Mouse (Mus musculus): ENCODE measurements around the gene Scd4. TPM values are rescaled to one million over a fixed set of nuclear protein-coding genes. Genes with fewer than 3 reads are reported as not detected.

Scd4 gene
- polyA plus RNA-seq (2016; fragmentation: Nextera tagmentation; extraction: Ambion mirVana) = 0.04 TPM in 1 of 2 replicates, not detected in the other

DNA sequence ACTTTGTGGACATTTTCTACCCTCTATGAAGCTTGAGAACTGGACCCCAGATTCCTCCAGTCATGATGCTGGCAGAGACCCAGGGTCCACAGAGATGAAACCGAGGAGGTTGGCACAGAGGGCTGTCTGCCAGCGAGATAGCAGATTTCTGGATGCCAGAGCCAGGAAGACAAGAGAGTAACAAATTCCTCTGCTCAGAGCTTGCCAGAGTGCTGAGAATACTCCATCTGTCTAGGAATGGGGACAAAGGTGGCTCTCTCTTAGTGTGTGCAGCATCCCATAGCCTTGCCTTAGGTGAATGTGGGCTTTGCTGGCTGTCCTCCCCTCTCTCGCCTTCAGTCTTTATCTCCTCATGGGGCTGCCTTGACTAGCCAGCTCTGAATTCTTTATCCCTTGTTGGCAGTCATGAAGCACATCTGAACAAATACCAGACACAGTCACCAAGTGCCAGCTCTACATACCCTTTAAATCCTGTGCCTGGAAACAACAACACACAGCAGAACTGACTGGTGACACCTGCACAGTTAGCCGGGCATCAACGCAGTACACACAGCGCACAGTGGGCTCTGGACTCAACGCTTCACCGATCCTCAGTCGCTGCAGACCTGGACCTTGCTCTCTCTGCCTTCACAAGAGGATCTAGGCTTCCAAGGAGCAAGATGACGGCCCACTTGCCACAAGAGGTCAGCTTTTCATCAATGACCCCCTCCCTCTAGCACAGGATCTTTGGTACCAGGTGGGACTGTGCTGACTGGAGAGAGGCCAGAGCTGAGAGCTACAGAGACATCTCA, at the start of gene Scd4:
Gene Scd4 (plus strand): TSS at position 260 of the 791 bp plus-strand sequence.
- Histone ChIP-seq H3K9me3 (replicated peaks) (no peaks in the 10 kb centered on the region), H3K4me3 (no peak within 1 kb of the TSS)

GRCm38 (mm10) chr19:44283157-44284024, 49.5 kb upstream of the Scd4 start:
- WGBS (ENCODE audit: insufficient replicate concordance) = 33% methylated on average over 15 of the region's 15 CpGs
- no peaks in the 10 kb centered on the region for H3K9me3 ChIP-seq (replicated peaks)
- H3K4me1 ChIP-seq = peaks cover 82% of the 10 kb centered on the region
- H3K4me3 ChIP-seq = peak overlapping the region; percentile 63
- no peaks in the 10 kb centered on the region for H3K27me3 ChIP-seq (replicated peaks)
- H3K9ac ChIP-seq = peak overlapping the region; percentile 75
- peak; percentile 7 for ATAC-seq
- H3K27ac ChIP-seq = peak overlapping the region; percentile 91
- H3K4me2 ChIP-seq = peak overlapping the region; percentile 95
- no peaks in the 10 kb centered on the region for H3K36me3 ChIP-seq

More for the DNA sequence above, at the start of gene Scd4:
- no peak within 1 kb of the TSS for H3K27ac ChIP-seq
- no peaks in the 10 kb centered on the region for H3K4me1 ChIP-seq
- H3K9ac ChIP-seq = no peak within 1 kb of the TSS
- peaks cover 6% of the 10 kb centered on the region; the same call in 1 of the 2 replicates for H3K27me3 ChIP-seq (replicated peaks)
- H3K36me3 ChIP-seq = no peaks in the 10 kb centered on the region
- 72% methylated on average over 10 of the region's 10 CpGs for WGBS (ENCODE audit: insufficient replicate concordance)
- H3K4me2 ChIP-seq = no peak within 1 kb of the TSS
- ATAC-seq = no peak

- H3K27me3 ChIP-seq (replicated peaks) = no peaks in the 10 kb centered on the region
- peak overlapping the region; percentile 63 for H3K4me3 ChIP-seq
- peak; percentile 98 for ATAC-seq
- peak overlapping the region; percentile 95 for H3K4me2 ChIP-seq
- peak overlapping the region; percentile 75 for H3K9ac ChIP-seq
- peak overlapping the region; percentile 91 for H3K27ac ChIP-seq
- no peaks in the 10 kb centered on the region for H3K36me3 ChIP-seq
- H3K4me1 ChIP-seq = peaks cover 84% of the 10 kb centered on the region
- no peaks in the 10 kb centered on the region for H3K9me3 ChIP-seq (replicated peaks)
- WGBS (ENCODE audit: insufficient replicate concordance) = under 1% methylated on average over 38 of the region's 38 CpGs
These were observed 48.7 kb upstream of the Scd4 start for GRCm38 (mm10) chr19:44284025-44284695.

DNA sequence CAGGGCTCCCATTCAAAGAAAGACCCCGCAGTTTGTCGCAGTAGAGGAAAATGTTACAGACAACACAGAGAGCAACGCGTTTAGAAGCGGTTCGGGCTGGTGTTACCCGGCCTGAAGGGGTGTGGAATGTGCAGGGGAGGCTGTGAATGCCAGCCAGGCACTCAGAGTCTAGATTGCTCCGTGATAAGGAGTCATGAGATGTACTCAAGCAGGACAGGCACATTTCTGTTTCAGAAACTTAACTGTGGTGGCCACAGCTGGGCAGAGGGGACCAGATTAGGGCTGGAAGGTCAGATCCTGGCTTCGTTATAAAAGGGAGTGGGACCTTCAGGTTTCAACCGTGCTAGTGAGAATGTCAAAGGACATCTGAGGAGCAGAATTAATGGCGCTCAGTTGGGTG, 48.2 kb upstream of the Scd4 start:
- Histone ChIP-seq H3K27me3 (replicated peaks) (no peaks in the 10 kb centered on the region), H3K4me2 (peak overlapping the region; percentile 95), H3K9ac (peak overlapping the region; percentile 75), H3K27ac (peak overlapping the region; percentile 91), H3K4me3 (peak overlapping the region; percentile 63), H3K9me3 (replicated peaks) (no peaks in the 10 kb centered on the region), H3K4me1 (peaks cover 88% of the 10 kb centered on the region), H3K36me3 (no peaks in the 10 kb centered on the region)
- 3% methylated on average over 11 of the region's 11 CpGs for WGBS (ENCODE audit: insufficient replicate concordance)
- ATAC-seq = peak; percentile 42

- no peaks in the 10 kb centered on the region for H3K27me3 ChIP-seq (replicated peaks)
- no peak overlapping the region for H3K9ac ChIP-seq
- H3K36me3 ChIP-seq = no peaks in the 10 kb centered on the region
- H3K4me2 ChIP-seq = no peak overlapping the region
- 81% methylated on average over 8 of the region's 8 CpGs for WGBS (ENCODE audit: insufficient replicate concordance)
- H3K9me3 ChIP-seq (replicated peaks) = no peaks in the 10 kb centered on the region
- peak overlapping the region; percentile 57 for H3K27ac ChIP-seq
- H3K4me3 ChIP-seq = no peak overlapping the region
- peaks cover 89% of the 10 kb centered on the region for H3K4me1 ChIP-seq
- no peak for ATAC-seq
These were observed 47.3 kb upstream of the Scd4 start for GRCm38 (mm10) chr19:44285554-44285953.

DNA sequence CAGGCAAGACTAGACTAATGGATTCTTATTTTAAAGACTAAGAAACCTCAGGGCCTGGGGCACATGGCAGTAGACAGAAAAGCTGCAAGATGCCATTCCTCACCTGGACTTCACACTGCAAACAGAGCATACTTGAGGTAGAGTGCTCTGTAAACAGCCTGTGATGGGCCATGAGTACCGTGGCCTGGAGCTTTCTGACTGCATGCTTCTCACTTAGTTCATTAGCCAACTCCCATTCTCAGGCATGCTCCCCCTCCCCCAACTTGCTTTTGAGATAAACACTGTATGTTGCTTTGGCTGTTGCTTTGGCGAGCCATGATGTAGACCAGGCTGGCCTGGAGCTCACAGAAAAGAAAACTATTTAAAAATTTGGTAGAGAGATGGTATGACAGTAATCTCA, 46.8 kb upstream of the Scd4 start:
- 15% methylated on average over 2 of the region's 2 CpGs for WGBS (ENCODE audit: insufficient replicate concordance)
- Histone ChIP-seq H3K4me1 (peaks cover 88% of the 10 kb centered on the region), H3K4me3 (no peak overlapping the region), H3K9me3 (replicated peaks) (no peaks in the 10 kb centered on the region), H3K9ac (no peak overlapping the region), H3K4me2 (no peak overlapping the region), H3K27me3 (replicated peaks) (no peaks in the 10 kb centered on the region), H3K36me3 (no peaks in the 10 kb centered on the region), H3K27ac (peak overlapping the region; percentile 57)
- ATAC-seq = no peak

DNA sequence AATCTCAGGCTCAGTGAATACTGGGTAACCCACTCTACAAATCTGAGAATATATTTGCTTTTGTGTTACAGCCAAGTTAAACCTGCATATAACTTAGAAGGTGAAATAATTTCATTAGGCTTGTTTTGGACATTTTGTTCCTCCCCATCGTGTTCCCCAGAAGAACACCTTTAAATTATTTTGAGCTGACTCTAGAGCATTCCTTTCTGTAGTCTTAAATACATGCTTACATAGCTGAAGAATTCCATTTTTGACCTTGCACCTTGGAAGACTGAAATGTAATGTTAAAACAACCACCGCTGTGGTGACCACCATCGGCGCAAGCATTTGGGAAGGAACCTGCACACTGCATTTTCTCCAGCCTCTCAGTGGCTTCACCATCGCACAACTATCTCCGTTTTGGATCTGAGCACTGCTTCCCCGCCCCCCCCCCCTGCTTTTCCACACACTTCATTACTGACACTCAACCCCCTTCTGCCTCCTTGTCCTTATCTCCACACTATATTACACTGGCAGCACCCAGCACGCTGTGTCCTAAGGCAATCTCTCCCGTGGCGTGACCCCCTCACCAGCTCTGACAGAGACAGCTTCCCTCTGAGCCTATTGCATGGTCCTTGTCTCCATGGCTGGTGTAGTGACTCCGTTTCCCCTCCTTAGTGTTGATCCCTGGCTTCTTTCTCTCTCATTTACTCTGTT, 45.3 kb upstream of the Scd4 start:
- ATAC-seq = no peak
- H3K4me3 ChIP-seq = no peak overlapping the region
- peaks cover 88% of the 10 kb centered on the region for H3K4me1 ChIP-seq
- WGBS (ENCODE audit: insufficient replicate concordance) = 38% methylated on average over 11 of the region's 11 CpGs
- no peaks in the 10 kb centered on the region for H3K27me3 ChIP-seq (replicated peaks)
- no peaks in the 10 kb centered on the region for H3K36me3 ChIP-seq
- 0 out of 2 replicates have a peak overlapping the region, but pooled peaks have one; percentile 14 for H3K9ac ChIP-seq
- peak overlapping the region; percentile 20; the same call in 1 of the 2 replicates for H3K27ac ChIP-seq
- no peaks in the 10 kb centered on the region for H3K9me3 ChIP-seq (replicated peaks)
- H3K4me2 ChIP-seq = no peak overlapping the region

DNA sequence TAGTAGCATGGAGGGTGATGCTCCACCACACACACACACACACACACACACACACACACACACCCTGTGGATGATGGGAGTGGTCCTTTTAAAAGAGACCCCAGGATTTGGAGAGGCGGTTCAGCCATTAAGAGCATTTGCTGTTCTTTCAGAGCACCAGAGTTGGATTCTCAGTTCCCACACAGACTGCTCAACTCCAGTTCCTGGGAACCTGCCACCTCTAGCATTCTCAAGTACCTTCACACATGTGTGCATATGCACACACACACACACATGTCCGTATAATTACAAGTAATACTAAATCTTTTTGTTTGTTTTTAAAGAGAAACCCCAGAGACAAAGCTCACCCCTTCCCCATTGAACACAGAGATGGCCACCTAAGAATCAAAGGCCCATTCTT, 40.8 kb upstream of the Scd4 start:
- ATAC-seq = no peak
- Histone ChIP-seq H3K9me3 (replicated peaks) (no peaks in the 10 kb centered on the region), H3K9ac (no peak overlapping the region), H3K27ac (peak overlapping the region; percentile 94), H3K4me1 (peaks cover 79% of the 10 kb centered on the region), H3K4me3 (no peak overlapping the region), H3K4me2 (peak overlapping the region; percentile 93), H3K36me3 (peaks cover 23% of the 10 kb centered on the region), H3K27me3 (replicated peaks) (no peaks in the 10 kb centered on the region)
- WGBS (ENCODE audit: insufficient replicate concordance) = 79% methylated on average over 2 of the region's 2 CpGs

DNA sequence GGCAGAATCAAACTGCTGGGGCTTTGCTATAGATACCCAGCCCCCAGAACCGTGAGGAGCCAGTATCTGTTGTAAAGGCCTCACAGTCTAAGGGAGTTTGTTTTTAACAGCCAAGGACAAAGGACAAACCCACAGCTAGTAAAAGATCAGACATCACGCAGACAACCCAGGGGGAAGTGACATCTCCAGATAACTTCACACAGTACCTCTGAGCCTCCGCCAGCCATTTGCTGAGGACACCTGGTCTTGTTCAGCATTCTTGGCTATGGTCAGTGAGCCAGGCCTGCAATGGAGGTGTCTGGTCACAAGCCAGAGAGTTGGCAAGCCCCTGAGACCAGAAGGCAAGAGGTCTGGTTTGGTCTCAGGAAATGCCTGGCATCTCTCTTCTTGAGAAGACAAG, 40.4 kb upstream of the Scd4 start:
- Histone ChIP-seq H3K27ac (peak overlapping the region; percentile 94), H3K4me3 (peak overlapping the region; percentile 82), H3K36me3 (peaks cover 27% of the 10 kb centered on the region), H3K4me1 (peaks cover 79% of the 10 kb centered on the region), H3K4me2 (peak overlapping the region; percentile 93), H3K9me3 (replicated peaks) (no peaks in the 10 kb centered on the region), H3K9ac (peak overlapping the region; percentile 75), H3K27me3 (replicated peaks) (no peaks in the 10 kb centered on the region)
- WGBS (ENCODE audit: insufficient replicate concordance) = 14% methylated on average over 3 of the region's 3 CpGs
- no peak for ATAC-seq

DNA sequence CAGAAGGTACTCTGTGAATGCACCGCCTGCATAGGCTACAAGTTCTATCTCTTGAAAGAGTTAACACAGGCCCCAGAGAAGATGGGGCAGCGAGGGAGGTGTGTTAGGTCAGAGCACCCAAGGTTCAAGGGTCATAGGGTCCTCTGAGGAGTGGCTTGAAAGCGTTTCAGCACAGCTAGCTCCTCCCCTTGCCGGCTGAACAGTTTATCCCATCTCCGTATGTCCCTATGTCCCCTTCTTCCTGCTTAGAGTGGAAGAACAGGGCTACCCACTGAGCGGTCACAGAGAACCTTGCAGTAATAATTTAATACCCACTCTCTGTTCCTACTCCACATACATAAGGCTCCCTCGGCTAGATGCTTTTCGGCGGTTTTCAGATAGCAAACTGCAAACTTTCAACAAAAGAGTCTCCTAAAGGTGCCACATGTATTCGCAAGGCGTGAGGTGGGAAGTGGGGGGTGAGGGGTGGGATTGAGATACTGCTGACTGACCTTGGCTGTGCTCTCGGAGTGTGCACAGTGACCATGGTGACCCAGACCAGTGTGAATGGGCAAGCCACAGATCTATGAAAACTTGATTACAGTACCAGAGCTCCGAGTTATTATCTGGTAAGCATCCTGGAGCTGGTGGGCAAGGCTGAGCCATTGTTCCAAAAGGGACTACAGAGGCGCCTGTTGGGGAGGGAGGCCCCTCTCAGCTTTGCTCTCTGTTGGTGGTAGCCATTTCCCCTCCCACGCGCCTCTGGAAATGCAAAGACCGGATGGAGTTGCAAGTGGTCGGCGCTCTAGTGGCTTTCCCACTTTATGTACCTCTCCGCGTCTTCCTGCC, 39.7 kb upstream of the Scd4 start, which contains the start of gene Scd2:
Gene Scd2 (plus strand): TSS at position 734 of the 828 bp plus-strand sequence.
- WGBS (ENCODE audit: insufficient replicate concordance) = 4% methylated on average over 21 of the region's 21 CpGs
- Histone ChIP-seq H3K9ac (peak within 1 kb of the TSS; percentile 82), H3K27me3 (replicated peaks) (no peaks in the 10 kb centered on the region), H3K36me3 (peaks cover 33% of the 10 kb centered on the region), H3K4me2 (peak within 1 kb of the TSS; percentile 93), H3K4me3 (peak within 1 kb of the TSS; percentile 82), H3K9me3 (replicated peaks) (no peaks in the 10 kb centered on the region), H3K4me1 (peaks cover 79% of the 10 kb centered on the region), H3K27ac (peak within 1 kb of the TSS; percentile 94)
- peak; percentile 31 for ATAC-seq

Data from liver, embryonic 12.5 days (tissue).